Mouse (Mus musculus) lung, postnatal 4 days (tissue): ENCODE measurements around the gene Klk1b1.
"Not testable (repeated sequence)": the region's sequence is repeated elsewhere in the genome, so short reads cannot be mapped to it uniquely, and the experiment has no call there.

Source experiments
- DNase-seq, 2 experiments: peaks; one replicate each; pipeline ENCODE4 v3.0.0; 2021

Klk1b1 gene

GRCm38 (mm10) chr7:44011868-44012267 lies 45.3 kb downstream of the Klk1b1 start, which contains the start of gene Klk1b26:
Gene Klk1b26, plus strand, starts transcription at chr7:44012168.
- DNase-seq, result not testable (repeated sequence)

- DNase-seq, result not testable (repeated sequence)
These were observed 48.1 kb downstream of the Klk1b1 start for GRCm38 (mm10) chr7:44014666-44015065.

- DNase-seq, result no peak
These were observed 48.5 kb downstream of the Klk1b1 start for GRCm38 (mm10) chr7:44015071-44015470.
